Mouse (Mus musculus) forebrain, embryonic 15.5 days (tissue): Measurements from ENCODE around the gene Adgrg1. TPM values are rescaled to one million over a fixed set of nuclear protein-coding genes. Genes with fewer than 3 reads are reported as not detected.

Experiments
- ATAC-seq: fragments of 200-750 bp; cut with Nextera tagmentation; replicated peaks from 2 replicates; pipeline ENCODE4 v1.8.0; 2017; ENCODE audit warnings: mild to moderate bottlenecking, moderate TSS enrichment, moderate library complexity
- H3K27ac ChIP-seq: fragments of 300-500 bp; sonication (generic); replicated peaks from 2 replicates; pipeline ENCODE4 v1.5.1; 2015; ENCODE audit warnings: mild to moderate bottlenecking, inconsistent platforms
- H3K27me3 ChIP-seq: fragments of 300-500 bp; sonication (generic); 2 replicates; pipeline ENCODE4 v1.6.1; 2015; ENCODE audit warnings: inconsistent platforms
- H3K36me3 ChIP-seq: fragments of 300-500 bp; sonication (generic); 2 replicates; pipeline ENCODE4 v1.6.1; 2015; ENCODE audit warnings: mild to moderate bottlenecking, inconsistent platforms
- H3K4me1 ChIP-seq: fragments of 300-500 bp; sonication (generic); 2 replicates; pipeline ENCODE4 v1.6.1; 2015; ENCODE audit warnings: inconsistent platforms
- H3K4me2 ChIP-seq: fragments of 300-500 bp; sonication (generic); replicated peaks from 2 replicates; pipeline ENCODE4 v1.6.1; 2015; ENCODE audit warnings: mild to moderate bottlenecking, inconsistent platforms
- H3K4me3 ChIP-seq: fragments of 300-500 bp; sonication (generic); 2 replicates; pipeline ENCODE4 v1.5.1; 2015; ENCODE audit warnings: mild to moderate bottlenecking, inconsistent platforms
- H3K9ac ChIP-seq: fragments of 300-500 bp; sonication (generic); replicated peaks from 2 replicates; pipeline ENCODE4 v1.6.1; 2015; ENCODE audit warnings: mild to moderate bottlenecking, inconsistent platforms
- H3K9me3 ChIP-seq: fragments of 300-500 bp; sonication (generic); 2 replicates; pipeline ENCODE4 v1.6.1; 2016; ENCODE audit warnings: inconsistent platforms
- WGBS: fragments of 180-500 bp; shearing (Covaris S2); methylation state at CpG from one replicate; pipeline ENCODE4 v1.1.7; 2015; ENCODE audit warnings: mixed read lengths; 5-methylcytosine and 5-hydroxymethylcytosine counted together
- polyA plus RNA-seq: library from polyadenylated mRNA; unstranded; fragments of >200 nt; fragmentation: Nextera tagmentation; extraction: Ambion mirVana; gene quantifications from 2 replicates; pipeline ENCODE4 v1.2.1, GENCODE M21; 2015

Adgrg1 gene
- polyA plus RNA-seq, 1 experiment from 2014 or later, result 135 TPM

DNA sequence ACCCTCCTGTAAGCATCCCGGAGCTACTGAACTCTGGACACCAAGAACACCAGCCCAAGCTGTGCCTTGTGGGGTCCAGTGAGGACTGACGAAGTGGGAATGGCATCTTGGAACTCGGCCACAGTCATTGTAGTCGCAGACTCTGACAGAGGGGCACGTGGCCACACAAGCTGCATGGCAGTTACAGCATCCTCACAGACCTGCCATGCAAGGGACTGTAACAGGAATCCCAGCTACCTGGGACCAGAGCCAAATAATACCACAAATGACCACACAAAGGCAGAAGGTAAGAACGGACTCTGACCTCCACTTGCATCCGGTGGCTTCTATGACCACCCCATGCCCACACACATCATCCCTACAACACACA, 20.2 kb upstream of the Adgrg1 start:
- H3K4me3 ChIP-seq, result no peak overlapping the region
- H3K4me1 ChIP-seq, result peaks cover 20% of the 10 kb centered on the region
- no peaks in the 10 kb centered on the region for H3K36me3 ChIP-seq
- H3K27me3 ChIP-seq, result no peaks in the 10 kb centered on the region
- H3K9me3 ChIP-seq, result no peaks in the 10 kb centered on the region
- H3K9ac ChIP-seq, result no peak overlapping the region
- 0 out of 2 replicates have a peak overlapping the region, but pooled peaks have one; percentile 2 for H3K27ac ChIP-seq
- H3K4me2 ChIP-seq, result no peak overlapping the region
- peak; percentile 73 for ATAC-seq
- WGBS, result 53% methylated on average over 7 of the region's 7 CpGs

DNA sequence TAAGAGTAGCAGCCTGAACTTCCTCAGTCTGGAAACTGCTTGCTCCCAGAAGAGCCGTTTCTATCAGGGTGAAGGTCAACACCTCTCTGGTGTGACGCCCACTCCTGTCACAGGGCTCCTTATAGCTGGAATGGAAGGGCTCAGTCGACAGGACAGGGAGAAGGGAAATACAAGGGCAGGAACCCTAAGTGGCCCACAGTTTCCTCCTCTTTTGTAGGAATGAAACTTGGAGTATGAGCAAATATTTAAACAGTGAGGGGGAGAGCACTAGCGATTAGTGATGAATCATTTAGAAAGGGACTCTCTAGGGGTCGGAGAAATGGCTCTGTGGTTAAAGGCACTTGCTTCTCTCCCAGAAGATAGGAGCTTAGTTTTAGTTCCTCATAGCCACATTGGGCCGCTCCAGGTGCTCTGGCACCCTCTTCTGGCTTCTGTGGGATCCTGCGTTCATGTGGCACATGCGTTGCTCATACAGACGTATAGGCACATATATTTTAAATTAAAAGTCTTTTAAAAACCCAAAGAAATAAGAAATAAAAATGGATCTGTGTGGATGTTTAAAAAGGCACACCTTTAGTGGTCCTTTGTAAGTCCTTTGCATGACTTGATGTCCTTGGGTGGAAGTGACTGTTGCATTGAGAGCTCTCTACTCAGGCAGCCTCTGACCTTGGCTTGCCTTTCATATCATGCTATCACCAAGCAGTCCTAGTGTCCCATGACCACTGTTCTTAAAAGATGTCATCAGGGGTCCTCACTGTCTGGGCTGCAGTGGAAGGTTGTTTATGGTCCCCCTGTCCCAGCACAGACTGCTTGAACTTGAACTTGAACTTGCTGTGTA, 19.4 kb upstream of the Adgrg1 start:
- no peaks in the 10 kb centered on the region for H3K27me3 ChIP-seq
- no peak overlapping the region for H3K9ac ChIP-seq
- peaks cover 15% of the 10 kb centered on the region for H3K4me1 ChIP-seq
- H3K27ac ChIP-seq, result 0 out of 2 replicates have a peak overlapping the region, but pooled peaks have one; percentile 2
- no peak overlapping the region for H3K4me2 ChIP-seq
- H3K9me3 ChIP-seq, result no peaks in the 10 kb centered on the region
- WGBS, result 45% methylated on average over 9 of the region's 9 CpGs
- no peak overlapping the region for H3K4me3 ChIP-seq
- no peaks in the 10 kb centered on the region for H3K36me3 ChIP-seq
- ATAC-seq, result peak; percentile 49; the same call in 1 of the 2 replicates

DNA sequence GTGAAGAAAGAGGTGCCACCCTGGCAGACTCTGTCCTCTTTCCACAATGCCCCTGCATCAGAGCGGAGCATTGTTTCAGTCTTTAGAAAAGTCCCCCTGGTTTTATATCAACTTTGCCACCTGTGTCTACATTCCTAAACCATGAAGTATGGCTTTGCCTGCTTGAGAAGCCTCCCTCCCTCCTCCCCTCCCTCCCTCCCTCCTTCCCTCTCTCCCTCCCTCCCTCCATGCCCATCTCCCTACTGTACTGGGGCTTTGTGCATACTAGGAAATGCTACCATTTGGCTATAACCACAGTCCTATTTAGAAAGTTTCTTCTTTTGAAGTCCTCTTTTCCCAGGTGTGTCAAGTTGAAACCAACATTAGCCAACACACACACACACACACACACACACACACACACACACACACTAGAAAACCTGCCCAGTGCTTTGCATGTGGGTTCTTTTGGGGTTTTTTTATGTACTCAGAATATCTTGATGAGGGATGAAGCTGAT, 18.4 kb upstream of the Adgrg1 start:
- Histone ChIP-seq H3K27ac (no peak overlapping the region), H3K9me3 (no peaks in the 10 kb centered on the region), H3K27me3 (no peaks in the 10 kb centered on the region), H3K9ac (no peak overlapping the region), H3K4me2 (no peak overlapping the region), H3K36me3 (no peaks in the 10 kb centered on the region), H3K4me1 (peaks cover 11% of the 10 kb centered on the region), H3K4me3 (no peak overlapping the region)
- no peak for ATAC-seq
- WGBS, result 88% methylated on average over 1 of the region's 1 CpGs

DNA sequence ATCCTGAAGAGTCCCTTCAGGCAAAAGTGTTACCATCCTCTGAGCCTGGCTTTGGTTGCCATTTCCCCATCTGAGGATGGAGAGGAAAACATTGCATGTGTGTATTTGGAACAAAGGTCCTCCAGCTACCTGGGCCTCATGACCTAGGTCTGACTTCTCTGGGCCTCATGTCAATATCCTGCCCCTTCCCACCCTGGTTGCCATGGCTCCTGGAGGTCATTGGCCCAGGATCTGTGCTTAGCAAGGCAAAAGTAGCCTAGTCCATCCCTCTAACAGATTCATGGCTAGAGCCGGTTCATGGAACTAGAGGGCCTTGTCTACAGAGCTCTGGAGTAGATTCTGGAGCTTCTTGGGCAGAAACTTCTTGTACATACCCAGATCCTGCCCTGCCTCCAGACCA, 12.3 kb upstream of the Adgrg1 start:
- ATAC-seq, result no peak
- H3K9me3 ChIP-seq, result no peaks in the 10 kb centered on the region
- H3K4me3 ChIP-seq, result no peak overlapping the region
- 78% methylated on average over 1 of the region's 1 CpGs for WGBS
- no peak overlapping the region for H3K9ac ChIP-seq
- no peak overlapping the region for H3K27ac ChIP-seq
- 0 out of 2 replicates have a peak, but pooled peaks cover under 1% of the 10 kb centered on the region for H3K4me1 ChIP-seq
- no peaks in the 10 kb centered on the region for H3K27me3 ChIP-seq
- H3K4me2 ChIP-seq, result no peak overlapping the region
- H3K36me3 ChIP-seq, result no peaks in the 10 kb centered on the region

DNA sequence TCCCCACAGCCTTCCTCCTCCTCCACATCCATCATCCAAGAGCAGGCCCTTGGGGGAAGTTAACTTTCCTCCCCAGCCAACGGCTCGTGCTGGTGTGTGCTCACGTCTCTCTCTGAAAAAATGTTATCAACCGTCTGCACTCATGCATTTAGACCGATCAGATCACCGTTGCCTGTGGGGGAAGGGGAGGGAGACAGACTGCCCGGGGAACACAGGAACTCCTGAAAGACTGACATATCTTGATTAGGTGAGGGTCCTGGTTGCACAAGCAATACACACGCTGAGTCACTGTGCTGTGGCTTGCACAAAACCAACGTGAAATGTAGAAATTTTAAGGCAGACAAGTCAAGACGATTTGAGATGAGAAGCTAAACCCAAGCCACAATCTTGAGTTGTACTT, 9.7 kb upstream of the Adgrg1 start:
- H3K27me3 ChIP-seq, result no peaks in the 10 kb centered on the region
- no peak overlapping the region for H3K27ac ChIP-seq
- no peak for ATAC-seq
- H3K4me3 ChIP-seq, result no peak overlapping the region
- no peaks in the 10 kb centered on the region for H3K36me3 ChIP-seq
- no peak overlapping the region for H3K9ac ChIP-seq
- H3K9me3 ChIP-seq, result no peaks in the 10 kb centered on the region
- 81% methylated on average over 10 of the region's 10 CpGs for WGBS
- peaks cover 5% of the 10 kb centered on the region; the same call in 1 of the 2 replicates for H3K4me1 ChIP-seq
- no peak overlapping the region for H3K4me2 ChIP-seq

DNA sequence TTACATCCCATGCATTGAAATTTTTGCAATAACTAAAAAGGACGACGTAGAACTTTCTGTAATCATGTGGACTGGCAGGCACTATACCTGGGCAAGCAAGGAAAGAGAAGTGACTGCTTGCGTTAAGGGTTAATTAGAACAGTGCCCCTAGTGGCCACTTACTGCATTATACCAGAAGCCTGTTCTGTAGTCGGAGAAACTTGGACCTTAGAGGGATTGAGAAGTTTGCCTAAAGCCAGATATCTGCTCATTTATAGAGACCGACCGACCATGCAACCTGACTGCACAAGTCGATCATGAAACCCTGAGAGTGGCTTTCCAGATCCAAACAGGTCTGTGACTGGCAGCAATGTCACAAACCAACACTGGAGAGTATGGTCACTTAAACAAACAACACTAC, 8.0 kb upstream of the Adgrg1 start:
- no peaks in the 10 kb centered on the region for H3K9me3 ChIP-seq
- no peak overlapping the region for H3K4me3 ChIP-seq
- no peak overlapping the region for H3K27ac ChIP-seq
- no peak for ATAC-seq
- H3K27me3 ChIP-seq, result no peaks in the 10 kb centered on the region
- no peak overlapping the region for H3K9ac ChIP-seq
- peaks cover 5% of the 10 kb centered on the region; the same call in 1 of the 2 replicates for H3K4me1 ChIP-seq
- WGBS, result 20% methylated on average over 7 of the region's 7 CpGs
- H3K36me3 ChIP-seq, result no peaks in the 10 kb centered on the region
- H3K4me2 ChIP-seq, result no peak overlapping the region

DNA sequence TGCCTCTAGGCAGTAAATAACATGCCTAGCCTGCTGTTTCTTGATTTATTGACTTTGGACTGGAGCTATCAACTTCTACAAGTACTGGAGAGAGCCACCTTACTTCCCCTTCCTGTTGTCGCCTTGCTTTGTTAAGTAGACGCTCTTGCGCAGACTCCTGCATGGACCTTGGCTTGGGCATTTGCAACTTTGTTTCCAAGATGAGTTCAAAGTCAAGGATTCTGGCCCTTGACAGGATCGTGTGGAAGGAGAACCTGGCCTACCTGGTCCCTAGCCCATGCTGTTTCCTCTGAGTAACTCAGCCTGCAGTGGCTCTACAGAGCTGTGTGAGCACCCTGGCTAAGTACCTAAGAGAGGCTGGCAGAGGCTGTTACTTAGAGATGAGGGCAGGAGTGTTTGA, 7.5 kb upstream of the Adgrg1 start:
- Histone ChIP-seq H3K27me3 (no peaks in the 10 kb centered on the region), H3K27ac (no peak overlapping the region), H3K4me2 (no peak overlapping the region), H3K36me3 (no peaks in the 10 kb centered on the region), H3K4me1 (peaks cover 5% of the 10 kb centered on the region; the same call in 1 of the 2 replicates), H3K9me3 (no peaks in the 10 kb centered on the region), H3K9ac (no peak overlapping the region), H3K4me3 (no peak overlapping the region)
- 80% methylated on average over 4 of the region's 4 CpGs for WGBS
- ATAC-seq, result no peak

DNA sequence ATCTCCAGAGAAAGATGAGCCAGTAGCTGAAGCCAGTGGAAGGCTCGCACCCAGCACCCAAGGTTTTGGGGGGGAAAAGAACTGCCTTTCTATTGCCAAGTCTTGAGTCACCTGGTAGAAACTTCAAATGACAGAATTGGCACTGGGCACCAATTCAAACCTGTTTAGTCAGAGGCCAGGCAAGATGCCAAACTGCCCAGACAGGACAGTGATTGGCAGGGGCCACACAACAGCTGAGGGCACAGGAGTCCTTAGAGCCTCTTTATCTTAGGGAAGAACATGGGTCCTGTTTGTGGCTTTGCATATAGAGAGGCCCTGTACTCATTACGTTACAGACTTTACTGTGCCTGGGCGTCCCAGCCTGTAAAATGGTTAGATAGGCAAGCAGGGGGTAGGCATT, 7.0 kb upstream of the Adgrg1 start:
- no peaks in the 10 kb centered on the region for H3K36me3 ChIP-seq
- H3K4me1 ChIP-seq, result peaks cover 5% of the 10 kb centered on the region; the same call in 1 of the 2 replicates
- no peak overlapping the region for H3K4me3 ChIP-seq
- H3K27me3 ChIP-seq, result no peaks in the 10 kb centered on the region
- no peak overlapping the region for H3K4me2 ChIP-seq
- 48% methylated on average over 3 of the region's 3 CpGs for WGBS
- H3K9me3 ChIP-seq, result no peaks in the 10 kb centered on the region
- H3K27ac ChIP-seq, result no peak overlapping the region
- no peak overlapping the region for H3K9ac ChIP-seq
- no peak for ATAC-seq

DNA sequence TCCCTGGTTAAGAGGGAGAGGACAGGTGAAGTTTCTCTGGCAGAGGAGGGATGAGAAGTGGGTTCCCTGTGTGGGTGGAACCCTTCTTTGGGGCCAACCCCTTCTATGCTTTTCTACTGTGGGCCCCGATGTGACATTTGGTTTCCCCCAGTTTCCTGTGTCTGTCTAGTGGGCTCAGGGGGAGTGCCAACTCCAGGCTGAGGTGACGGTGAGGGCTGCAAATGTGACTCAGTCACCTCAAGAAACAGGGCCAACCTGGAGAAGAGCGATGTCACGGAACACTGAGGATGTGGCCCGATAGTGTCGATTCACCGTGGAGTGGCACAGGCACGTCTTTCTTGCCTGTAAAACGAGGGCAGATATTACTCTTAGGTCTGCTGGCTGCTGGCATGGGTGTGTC, 1.3 kb upstream of the Adgrg1 start:
- Histone ChIP-seq H3K9me3 (no peaks in the 10 kb centered on the region), H3K4me2 (no peak overlapping the region), H3K9ac (no peak overlapping the region), H3K4me3 (no peak overlapping the region), H3K36me3 (no peaks in the 10 kb centered on the region), H3K27me3 (no peaks in the 10 kb centered on the region), H3K4me1 (peaks cover 18% of the 10 kb centered on the region), H3K27ac (no peak overlapping the region)
- 94% methylated on average over 9 of the region's 9 CpGs for WGBS
- ATAC-seq, result no peak

DNA sequence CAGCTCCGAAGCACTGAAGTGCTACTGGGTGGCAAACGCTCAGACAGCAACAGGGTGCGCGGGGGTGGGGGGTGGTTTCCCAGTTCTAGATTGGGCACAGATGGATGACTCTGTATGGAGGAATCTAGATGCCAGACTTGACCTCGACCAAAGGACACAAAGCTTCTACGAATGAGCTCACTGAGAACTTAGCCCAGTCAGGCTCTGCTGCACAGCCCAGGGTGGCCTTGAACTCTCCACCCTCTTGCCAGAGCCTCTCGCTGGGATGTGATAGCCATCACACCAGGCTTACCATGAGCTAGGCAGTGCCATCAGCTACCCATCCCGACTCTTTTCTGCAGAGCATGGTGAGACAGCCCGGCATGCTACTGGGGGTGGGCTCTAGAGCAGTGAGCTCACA, 765 bp upstream of the Adgrg1 start:
- 88% methylated on average over 9 of the region's 9 CpGs for WGBS
- H3K36me3 ChIP-seq, result no peaks in the 10 kb centered on the region
- no peak overlapping the region for H3K4me3 ChIP-seq
- H3K27ac ChIP-seq, result no peak overlapping the region
- H3K4me1 ChIP-seq, result peaks cover 23% of the 10 kb centered on the region
- no peak for ATAC-seq
- no peaks in the 10 kb centered on the region for H3K9me3 ChIP-seq
- H3K9ac ChIP-seq, result no peak overlapping the region
- H3K27me3 ChIP-seq, result no peaks in the 10 kb centered on the region
- H3K4me2 ChIP-seq, result no peak overlapping the region

DNA sequence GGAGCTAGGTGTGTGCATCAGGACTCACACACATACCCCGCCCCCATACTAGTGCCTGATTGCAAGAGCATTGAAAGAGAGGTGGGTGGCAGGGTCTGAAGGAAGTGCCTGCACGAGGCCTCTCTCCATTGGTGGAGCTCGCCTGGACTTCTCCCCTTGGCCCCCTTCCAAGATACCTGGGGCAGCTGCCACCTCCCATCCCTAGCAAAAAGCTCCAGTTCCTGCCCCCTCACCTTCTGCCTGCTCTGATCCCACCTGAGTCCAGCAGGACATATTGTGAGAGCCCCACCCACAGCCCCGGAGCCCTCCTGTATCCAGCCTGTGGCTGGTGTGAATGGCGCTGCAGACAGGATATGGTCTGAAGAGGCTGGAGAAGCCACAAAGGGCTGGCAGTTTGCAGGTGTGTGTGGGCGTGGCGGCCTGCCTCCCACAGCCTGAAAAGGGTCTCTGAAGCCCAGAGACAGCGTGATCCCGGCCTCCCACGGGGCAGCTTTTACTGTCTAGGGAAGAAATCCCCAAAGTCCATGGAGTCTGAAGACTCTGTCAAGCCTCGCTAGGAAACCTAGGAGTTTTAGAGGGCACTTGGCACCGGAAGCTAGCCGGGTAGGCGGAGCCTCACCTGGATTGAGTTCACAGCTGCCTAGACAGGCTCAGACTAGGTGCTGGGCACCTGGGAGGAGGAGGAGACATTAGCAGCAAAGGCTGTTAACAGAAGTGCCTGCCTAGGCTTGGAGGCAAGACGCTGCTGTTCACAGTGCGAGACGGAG, 2.3 kb downstream of the Adgrg1 start:
- no peaks in the 10 kb centered on the region for H3K36me3 ChIP-seq
- 22% methylated on average over 17 of the region's 17 CpGs for WGBS
- H3K4me2 ChIP-seq, result peak overlapping the region; percentile 16; the same call in 1 of the 2 replicates
- peaks cover 35% of the 10 kb centered on the region for H3K4me1 ChIP-seq
- H3K4me3 ChIP-seq, result no peak overlapping the region
- H3K27me3 ChIP-seq, result no peaks in the 10 kb centered on the region
- H3K9ac ChIP-seq, result no peak overlapping the region
- H3K9me3 ChIP-seq, result no peaks in the 10 kb centered on the region
- no peak for ATAC-seq
- H3K27ac ChIP-seq, result no peak overlapping the region

DNA sequence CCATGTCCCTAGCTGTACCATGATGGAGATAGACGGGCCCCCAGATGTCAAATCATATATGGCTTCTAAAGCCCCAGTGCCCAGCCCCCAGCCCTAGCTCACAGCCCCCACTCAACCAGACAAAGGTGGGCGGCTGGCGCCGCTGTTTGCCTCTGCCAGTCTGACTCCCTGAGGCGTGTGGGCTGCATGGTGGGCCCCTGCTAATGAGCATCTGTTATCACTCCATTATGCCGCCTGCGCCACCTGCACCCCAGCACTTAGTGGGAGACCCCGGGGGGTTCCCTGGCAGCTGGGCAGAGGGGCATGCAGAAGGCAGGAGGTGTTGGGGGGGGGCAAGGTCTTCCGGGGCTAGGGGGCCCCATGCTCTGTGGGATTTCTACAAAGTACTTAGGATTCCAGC, 3.6 kb downstream of the Adgrg1 start:
- H3K4me1 ChIP-seq, result peaks cover 48% of the 10 kb centered on the region
- H3K27me3 ChIP-seq, result no peaks in the 10 kb centered on the region
- ATAC-seq, result peak; percentile 40
- H3K9ac ChIP-seq, result no peak overlapping the region
- H3K36me3 ChIP-seq, result no peaks in the 10 kb centered on the region
- no peak overlapping the region for H3K4me3 ChIP-seq
- H3K9me3 ChIP-seq, result no peaks in the 10 kb centered on the region
- 6% methylated on average over 9 of the region's 9 CpGs for WGBS
- no peak overlapping the region for H3K4me2 ChIP-seq
- H3K27ac ChIP-seq, result peak overlapping the region; percentile 51; the same call in 1 of the 2 replicates
